Mouse (Mus musculus): ENCODE measurements around the gene Slc4a1.
A peak's percentile ranks its signal among the peaks of the same experiment; 100 is the strongest.
"Not testable (repeated sequence)": the region's sequence is repeated elsewhere in the genome, so short reads cannot be mapped to it uniquely, and the experiment has no call there.

Gene Slc4a1

DNA sequence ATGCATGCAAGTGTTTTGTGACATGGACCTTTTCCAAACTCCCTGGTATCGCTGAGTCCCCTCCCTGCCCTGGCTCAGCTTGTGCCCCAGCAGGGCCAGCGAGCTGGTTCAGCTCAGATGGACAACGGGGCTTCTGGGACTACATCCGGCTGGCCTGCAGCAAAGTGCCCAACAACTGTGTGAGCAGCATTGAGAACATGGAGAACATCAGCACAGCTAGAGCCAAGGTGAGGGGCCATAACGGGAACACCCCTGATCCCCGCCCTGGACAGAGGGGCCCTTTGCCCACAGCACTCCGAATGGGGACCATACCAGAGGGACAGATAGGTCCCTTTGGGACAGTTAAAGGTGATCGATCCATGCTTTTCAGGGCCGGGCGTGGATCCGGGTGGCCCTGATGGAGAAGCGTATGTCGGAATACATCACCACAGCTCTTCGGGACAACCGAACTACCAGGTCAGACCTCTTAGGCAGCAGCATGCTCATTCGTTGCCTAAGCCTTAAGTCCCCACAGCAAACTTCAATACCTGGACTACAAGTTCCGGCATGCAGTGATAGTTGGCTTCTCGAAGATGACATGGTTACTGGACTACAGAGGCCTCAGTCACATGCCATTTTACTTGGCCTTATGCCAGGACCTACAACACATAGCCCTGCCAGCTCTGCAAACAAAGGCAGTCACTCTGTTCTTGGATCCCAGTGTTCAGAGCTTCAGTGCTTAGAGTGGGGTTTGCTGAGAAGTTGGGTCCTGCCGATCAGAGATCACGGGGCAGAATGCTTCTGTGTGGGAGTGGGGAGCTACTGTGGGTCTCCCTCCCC is 32.2 kb upstream of the Slc4a1 start:
- no peak for DNase-seq (ENCODE audit: low read depth)

DNA sequence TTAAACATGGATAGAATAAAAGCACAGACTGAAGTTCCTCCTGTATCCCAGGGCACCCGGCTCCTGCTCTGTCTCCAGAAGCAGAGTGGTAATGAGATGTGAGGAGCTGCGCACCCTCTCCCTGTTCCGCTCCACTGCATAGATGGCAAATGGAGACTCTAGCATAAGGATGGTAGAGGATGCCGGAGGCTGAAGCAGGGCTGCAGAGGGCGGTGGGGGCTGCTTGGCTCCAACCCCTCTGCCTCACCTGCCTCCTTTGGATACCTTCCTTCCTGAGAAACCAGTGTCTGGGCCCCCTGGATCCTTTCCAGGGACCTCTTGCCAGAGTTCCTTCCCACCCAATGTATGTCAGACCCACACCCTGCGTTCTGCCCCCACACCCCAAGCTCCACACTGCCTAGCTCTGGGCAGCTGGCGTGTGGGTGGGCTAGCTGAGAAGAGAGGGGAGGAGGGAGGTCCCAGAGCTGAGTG is 30.7 kb upstream of the Slc4a1 start:
- no peak for DNase-seq (ENCODE audit: low read depth)

DNA sequence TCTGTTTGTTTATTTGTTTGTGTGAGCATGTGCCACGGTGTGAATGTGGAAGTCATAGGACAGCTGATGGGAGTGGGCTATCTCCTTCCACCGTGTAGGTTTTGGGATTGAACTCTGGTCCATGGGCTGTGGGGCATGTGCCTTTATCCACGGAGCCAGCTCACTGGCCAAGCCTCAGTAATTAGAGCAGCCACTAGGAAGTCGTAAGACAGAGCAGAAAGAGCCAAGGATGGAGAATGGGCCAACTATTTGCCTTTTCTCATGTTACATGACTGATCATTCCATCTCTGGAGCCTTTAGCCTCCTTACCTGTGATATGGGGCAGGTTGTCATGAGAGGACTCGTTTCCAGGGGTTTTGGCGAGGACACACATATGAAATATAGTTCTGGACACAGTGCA is 30.3 kb upstream of the Slc4a1 start:
- DNase-seq (ENCODE audit: low read depth), result no peak

DNA sequence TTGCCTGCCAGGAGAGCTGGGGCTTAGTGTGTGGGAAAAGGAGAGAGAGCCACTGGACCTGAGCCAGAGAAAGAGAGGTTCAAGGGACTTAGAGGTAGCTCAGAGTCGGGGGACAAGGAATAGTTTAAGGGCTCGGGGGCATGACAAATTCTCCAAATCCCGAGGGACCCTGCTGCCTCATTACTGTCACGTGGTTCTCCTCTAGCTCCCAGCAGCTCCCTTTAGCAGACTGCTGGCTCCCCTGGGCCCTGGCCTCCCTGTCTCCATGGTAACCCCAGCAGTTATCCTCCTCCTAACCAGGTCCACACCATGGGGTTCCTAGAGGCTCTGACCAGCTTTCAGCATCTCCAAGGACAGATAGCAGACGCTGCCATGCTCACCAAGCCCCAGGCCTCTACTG is 29.2 kb upstream of the Slc4a1 start:
- DNase-seq (ENCODE audit: low read depth), result no peak

DNA sequence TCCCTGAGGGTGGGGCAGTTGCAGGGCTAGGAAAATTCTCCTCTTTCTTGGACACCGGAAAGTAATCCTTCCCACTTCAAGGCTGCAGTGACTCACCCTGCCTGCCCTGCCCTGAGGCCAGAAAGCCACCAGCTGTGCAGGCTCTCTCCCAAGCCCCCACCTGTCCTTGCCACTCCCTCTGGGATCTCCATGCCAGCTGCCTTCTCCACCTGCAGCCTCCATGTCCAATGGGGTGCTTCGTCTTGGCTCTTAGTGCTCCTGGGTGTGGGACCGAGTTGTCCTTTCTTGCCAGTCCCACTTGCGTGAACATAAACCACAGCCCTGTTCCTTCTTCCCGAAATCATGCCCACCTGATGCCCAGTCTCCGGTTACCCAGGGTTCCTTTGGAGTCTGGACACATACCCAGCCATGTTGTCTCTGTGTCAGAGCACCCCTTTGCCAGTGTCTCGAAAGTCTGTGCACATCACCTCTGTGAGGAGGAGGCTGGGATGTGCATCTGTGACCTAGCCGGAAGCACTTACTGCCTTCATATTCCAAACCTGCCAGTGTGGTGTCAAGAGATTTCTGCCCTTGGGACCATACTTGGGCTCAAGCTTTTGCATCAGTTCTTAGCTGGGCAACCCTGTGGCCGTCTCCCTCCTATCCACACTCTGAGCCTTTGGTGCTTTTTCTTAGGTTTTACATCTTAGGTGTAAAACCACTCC is 28.6 kb upstream of the Slc4a1 start:
- no peak for DNase-seq (ENCODE audit: low read depth)

DNA sequence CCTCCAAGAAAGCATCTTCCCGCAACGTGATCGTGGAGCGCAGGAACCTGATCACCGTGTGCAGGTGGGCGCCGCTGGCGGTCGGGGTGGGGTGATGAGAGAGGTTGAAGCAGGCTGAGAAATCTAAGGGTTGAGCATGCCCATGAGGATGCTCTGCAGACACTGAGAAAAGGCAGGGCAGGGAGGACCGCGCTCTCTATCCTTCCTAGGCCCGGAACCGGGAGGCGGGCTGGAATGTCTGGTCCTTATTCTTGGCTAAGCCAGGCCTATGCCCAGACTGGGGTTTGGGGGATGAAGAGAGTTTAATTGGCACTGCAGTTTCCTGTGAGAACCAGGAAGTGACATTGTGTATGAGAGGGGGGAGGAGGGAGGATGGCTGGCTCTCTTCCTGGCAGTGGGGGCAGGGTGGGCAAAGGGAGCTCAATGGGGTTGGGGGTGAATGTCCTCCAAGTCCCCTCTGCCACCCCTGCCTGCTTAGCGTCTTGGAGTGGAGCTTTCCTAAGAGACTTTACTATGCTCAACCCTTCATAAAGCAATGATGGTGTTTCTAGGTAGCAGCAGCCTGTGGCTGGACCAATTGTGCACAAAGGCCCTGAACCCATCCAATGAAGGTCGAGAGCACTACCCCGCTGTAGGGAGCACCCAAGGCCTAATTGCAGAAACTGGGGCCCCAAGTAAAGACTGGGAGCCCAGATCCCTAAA is 27.9 kb upstream of the Slc4a1 start:
- no peak for DNase-seq (ENCODE audit: low read depth)

DNA sequence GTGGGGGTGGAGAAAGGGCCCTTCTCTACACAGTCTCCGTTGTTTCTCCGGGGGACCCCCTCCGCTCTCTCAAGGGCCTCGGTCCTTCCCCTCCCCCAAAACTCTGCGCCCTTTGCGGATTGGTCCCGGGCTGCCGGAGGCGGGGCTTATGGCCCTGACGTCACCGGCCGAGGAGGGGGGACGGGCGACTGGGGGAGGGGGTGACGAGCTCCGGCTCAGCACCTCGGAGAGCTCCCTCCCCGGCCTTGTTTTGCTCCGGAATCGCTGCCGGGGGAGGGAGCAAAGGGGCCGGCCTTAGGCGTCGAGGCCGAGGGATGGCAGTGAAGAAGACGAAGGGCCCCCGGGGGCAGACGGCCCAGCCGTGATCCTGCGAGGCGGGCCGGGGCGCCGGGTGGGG is 27.2 kb upstream of the Slc4a1 start, which contains the start of gene Rundc3a:
Gene Rundc3a (plus strand): TSS at position 166 of the 397 bp plus-strand sequence.
- DNase-seq (ENCODE audit: low read depth), result no peak

DNA sequence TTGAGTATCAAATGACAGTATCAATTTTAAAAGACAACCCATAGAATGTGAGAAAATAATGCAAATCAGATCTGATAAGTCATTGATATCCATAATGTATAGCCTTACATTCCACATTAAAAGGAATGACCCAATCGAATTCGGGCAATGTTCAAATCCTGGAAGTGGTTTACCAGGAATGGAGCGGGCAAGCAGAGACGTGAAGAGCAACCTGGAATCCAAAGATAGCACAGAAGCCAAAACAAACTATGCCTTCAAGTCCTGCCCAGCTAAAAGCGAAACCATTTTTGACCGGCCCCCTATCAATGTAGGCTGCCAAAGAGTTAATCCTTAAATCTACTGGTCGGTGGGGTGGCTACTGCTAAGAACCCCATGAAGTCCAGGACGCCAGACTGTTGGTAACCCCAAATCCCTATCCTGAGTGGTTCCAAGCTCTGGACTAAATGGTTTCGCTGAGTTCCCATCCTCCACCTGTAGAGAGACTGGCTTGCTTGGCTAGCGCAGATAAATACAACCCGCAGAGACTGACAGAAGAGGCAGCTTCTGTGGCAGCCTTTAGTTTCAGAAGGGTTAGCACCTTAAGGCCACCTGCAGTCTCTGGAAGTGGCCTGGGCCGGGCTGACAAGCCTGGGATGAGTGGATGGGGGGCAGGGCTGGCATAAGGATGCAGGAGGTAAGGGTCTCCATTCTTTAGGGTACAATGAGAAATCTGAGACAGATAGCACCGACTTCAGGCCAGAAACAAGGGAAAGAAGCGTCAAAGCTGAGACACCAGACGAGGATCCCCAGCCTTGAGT is 26.6 kb upstream of the Slc4a1 start:
- no peak for DNase-seq (ENCODE audit: low read depth)

DNA sequence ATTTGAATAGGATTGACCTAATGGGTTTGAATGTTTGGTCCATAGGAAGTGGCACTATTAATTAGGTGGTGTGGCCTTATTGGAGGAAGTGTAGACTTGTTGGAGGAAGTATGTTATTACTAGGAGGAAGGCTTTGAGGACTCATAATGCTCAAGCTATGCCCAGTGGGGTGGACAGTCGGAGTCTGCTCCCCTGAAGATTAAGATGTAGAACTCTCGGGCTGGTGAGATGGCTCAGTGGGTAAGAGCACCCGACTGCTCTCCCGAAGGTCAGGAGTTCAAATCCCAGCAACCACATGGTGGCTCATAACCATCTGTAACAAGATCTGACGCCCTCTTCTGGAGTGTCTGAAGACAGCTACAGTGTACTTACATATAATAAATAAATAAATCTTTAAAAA is 23.4 kb upstream of the Slc4a1 start:
- DNase-seq (ENCODE audit: low read depth), result not testable (repeated sequence)

DNA sequence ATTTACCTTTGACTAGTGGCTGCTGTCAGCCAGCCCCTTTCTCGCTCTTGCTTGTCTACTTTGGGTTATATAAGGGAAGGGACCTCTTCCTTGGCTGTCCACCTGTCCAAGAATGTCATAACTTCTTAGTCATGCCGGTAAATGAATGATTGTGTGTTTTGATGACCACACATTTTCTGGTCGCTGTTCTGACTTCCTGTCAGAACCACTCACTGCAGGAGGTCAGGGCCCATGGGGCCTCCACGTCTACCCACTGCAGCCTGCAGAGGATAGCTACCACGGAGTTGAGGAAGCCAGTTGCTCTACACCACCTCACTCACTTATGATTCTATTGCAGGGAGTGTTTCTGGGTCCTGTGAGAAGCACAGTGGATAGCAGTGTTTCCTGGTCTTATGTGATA is 20.1 kb upstream of the Slc4a1 start:
- no peak for DNase-seq (ENCODE audit: low read depth)

DNA sequence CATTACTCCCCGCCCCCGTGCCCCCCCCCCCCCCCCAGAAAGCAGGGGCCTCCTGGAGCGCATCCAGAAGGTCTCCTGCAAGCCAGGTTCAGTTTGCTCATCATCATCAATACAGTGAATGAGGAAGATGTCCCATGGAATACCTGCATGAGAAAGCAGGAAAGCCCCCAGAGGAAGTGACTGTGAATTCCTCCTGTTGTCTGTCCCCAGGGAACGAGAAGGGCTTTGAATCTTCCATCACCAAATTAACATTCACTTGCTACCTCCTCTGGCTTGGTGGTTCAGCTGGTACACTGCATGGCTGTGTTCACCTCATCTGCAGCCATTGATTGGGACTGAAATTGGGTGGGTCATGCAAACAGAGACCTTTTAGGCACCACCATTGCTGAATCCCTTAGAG is 19.1 kb upstream of the Slc4a1 start:
- no peak for DNase-seq (ENCODE audit: low read depth)

DNA sequence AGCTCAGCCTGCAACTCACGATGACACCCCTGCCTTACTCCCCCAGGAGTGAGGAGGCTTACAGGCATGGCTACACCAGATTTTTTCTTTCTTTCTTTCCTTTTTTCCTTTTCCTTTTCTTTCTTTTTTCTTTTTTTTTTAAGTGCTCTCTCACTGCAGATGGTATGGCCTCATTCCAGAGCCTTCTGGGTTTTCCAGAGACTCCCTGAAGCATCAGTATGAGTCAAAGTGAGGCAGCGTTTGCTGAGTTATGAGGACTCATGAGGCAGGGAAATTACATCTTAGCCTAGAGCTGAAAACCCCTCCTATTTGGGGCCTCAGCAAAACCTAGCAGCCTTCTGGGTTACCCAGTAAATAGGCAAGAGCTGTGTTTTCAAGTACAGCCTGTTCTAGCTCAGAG is 18.4 kb upstream of the Slc4a1 start:
- no peak for DNase-seq (ENCODE audit: low read depth)

DNA sequence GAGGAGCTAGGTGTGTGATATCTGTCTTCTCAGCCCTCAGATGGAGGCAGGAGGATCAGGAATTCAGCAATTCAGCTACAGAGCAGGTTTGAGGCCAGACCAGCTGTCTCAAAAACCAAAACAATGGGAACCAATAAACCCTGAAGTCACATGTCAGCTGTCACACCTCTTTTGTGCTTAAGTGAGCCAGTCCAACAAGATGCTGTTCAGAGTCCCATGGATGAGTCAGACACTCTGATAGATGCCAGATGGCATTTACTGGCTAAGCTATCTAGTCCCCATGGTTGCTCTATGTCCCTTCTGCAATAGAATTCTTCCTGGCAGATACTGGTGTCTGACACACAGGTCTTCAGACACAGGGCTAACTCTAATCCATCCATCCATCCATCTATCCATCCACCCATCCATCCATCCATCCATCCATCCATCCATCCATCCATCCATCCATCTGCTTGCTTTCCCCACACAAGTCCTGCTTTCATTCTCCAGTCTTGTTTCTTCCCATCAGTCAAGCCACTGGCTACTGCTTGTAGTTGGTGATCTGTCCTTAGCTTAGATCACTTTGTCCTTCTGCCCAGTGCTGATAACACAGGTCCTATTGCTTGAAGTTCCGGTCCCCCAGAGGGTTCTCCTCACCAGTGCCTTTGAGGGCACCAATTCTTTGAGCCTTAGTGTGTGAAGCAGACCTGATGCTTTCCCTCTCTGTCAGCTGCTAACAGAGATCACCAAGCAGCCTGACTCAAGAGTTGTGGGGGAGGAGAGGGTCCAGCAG is 17.5 kb upstream of the Slc4a1 start:
- no peak for DNase-seq (ENCODE audit: low read depth)

DNA sequence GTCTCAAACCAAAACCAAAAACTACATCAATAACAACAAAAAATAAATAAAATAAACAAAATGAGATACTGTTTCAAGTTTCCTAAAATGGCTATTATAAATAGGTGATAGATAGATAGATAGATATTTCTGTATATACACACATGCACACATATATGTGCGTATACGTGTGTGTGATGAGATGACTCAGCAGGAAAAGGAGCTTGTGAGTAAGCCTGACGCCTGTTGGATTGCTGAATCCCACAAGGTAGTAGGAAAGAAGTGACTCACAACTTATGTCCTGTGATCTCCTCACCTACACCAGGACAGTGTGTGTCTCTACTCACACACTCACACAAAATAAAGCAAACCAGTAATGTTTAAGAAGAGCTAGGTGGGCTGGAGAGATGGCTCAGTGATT is 16.8 kb upstream of the Slc4a1 start:
- DNase-seq (ENCODE audit: low read depth), result no peak

DNA sequence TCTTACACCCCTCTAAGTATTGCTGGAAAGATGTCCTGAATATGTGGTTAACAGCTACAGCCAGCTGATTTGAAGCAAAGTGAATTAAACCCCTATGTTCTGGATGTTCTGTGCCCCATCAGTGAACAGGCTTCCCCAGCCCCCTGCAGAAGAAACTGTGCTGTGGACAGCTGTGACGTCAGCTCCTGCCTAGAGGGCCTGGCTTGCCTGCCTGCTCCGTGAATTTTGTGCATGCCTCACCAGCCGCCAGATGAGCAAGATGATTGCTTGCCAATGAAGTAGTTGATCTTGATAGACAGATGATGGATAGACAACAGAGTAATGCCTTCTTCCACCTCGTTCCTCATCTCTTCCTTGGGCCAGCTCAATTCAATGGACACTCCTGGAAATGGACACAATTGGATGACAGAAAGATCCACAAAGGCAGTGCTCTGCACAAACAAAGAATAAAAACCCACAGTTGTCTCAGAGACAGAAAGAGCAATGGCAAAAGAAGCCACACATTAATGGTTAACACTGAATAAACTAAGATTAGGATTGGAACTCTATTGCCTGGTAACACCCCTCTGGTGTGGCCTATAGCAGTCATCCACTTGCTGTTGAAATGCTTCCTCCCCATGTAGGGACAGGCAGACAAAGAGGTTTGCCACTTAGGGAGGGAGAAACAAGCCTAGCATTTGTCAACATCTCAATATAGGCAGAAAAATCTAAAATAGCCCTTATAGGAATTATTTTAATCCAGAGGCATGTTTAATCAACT is 15.5 kb upstream of the Slc4a1 start:
- DNase-seq (ENCODE audit: low read depth), result no peak

DNA sequence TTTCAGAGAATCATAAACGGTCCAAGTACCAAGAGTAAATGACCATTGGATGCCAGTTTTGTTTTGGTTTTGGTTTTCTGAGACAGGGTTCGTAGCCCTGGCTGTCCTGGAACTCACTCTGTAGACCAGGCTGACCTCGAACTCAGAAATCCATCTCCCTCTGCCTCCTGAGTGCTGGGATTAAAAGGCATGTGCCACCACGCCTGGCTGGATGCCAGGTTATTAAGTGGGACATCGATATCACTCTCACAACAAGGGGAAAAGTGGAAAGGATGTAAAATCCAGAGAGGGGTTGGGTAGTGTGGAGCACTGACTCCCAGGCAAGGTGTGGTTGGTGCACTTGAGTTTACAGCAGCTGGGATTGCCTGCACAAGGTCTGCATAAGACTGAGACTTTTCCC is 14.1 kb upstream of the Slc4a1 start:
- DNase-seq (ENCODE audit: low read depth), result no peak

DNA sequence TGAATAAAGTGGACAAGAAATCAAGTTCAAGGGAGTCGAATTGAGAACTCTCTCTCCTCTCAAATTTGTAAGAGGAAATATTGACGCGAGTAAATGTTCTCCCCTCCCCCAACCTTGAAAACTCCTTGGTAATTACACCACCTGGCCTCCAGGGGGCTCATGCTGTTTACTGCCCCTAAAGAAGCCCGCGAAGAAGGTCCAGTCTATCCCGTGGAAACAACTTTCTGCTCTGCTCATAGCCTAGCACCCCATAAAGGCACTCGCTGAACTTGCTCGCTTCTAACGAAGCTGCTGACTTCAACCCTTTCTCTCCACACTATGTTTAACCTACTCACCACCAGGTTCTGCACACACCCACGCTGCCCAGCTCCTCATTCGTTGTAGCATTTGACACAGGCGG is 11.2 kb upstream of the Slc4a1 start:
- no peak for DNase-seq (ENCODE audit: low read depth)

DNA sequence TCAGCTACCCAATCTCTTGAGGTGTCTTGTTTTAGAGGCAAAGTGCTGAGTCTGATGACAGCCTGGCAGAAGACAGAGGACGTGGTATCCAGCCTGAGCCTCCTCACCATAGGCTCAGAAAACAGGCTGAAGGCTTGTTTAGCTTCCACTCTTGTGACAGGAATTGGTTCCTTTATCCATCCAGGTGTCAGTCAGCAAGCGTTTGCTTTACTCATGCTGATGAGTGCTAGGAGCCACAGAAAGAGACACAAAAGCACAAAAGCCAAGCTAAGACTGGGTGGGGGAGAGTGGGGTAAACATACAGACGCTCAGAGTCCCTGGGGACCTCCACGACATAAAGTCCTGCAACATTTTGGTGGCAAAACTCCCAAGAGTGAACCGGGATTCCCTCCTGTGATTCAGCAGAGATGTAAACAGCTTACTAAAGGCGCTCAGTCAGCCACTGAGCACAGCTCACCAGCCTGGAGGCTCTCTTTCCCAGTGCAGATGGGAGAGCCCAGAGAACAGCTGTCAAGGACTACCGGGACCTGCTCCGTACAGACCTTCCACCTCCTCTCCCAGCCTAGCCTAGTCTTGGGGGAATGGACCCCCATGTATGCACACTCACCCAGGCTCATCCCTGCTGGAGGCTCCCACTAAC is 10.3 kb upstream of the Slc4a1 start:
- no peak for DNase-seq (ENCODE audit: low read depth)

DNA sequence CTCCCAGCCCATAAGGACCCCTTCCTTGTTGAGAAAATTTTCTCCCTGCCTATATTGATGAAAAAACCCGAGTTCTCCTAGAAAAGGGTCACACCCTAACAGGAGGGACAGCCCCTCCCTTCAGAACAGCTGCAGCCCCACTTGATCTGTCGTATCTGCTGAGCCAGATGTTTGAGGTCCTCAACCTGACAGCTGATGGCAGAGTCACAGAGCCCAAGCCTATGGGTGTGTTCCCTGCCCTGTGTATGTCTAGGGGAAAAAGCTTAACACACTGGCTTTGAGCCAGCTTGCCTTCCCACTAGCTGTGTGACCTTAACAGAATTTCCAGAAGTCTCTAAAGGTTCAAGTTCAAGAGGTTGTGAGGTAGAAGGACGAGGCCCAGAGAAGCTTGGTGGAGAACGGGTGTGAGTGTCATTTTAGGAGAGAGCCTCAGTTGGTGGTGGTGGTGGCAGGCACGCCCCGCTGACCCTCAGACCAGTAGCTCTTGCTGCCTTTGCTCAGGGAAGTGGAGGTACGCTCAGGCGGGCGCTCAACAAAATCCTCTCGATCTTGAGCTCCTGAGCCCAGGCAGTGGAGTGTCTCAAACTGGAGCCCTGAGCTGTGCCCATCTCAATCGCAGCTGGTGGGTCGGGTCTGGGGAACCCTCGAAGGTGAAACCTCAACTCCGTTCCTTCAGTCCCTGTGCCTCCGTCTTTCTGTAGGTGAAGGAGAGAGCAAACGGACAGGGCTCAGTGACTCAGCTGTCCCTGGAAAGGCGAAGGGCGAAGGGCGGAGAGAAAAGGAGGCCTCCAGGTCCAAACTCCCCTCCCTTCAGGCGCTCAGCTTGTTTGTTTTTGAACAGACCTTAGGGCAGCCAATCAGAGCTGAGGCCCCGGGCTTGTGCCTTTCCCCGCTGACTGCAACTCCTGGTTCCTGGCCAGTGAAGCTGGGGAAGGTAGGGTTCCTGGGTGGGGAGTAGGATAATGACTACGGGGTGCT is 9.5 kb upstream of the Slc4a1 start:
- DNase-seq (ENCODE audit: low read depth), result peak; percentile 5
